Mouse (Mus musculus) central nervous system, embryonic 14 days (tissue): ENCODE data around the gene Foxl1. TPM values are rescaled to one million over a fixed set of nuclear protein-coding genes. Genes with fewer than 3 reads are reported as not detected.

Source experiments
- polyA plus RNA-seq: library from polyadenylated mRNA; depleted of rRNA; stranded (reverse); fragments of >200 nt; gene quantifications from 2 replicates; pipeline ENCODE4 v1.2.3, GENCODE M21; 2012; rRNA removed

The Foxl1 gene
- 0.34 and 0.94 TPM in 2 replicates for polyA plus RNA-seq

GRCm38 (mm10) chr8:121127756-121128375, at the start of gene Foxl1:
TSS of gene Foxl1 (plus strand) at chr8:121127940.

GRCm38 (mm10) chr8:121084210-121084951, 43.4 kb upstream of the Foxl1 start, which contains the start of gene Foxf1:
TSS of gene Foxf1 (plus strand) at chr8:121084386.

GRCm38 (mm10) chr8:121107668-121108656, 19.8 kb upstream of the Foxl1 start, which contains the start of gene Mthfsd:
TSS of gene Mthfsd (minus strand) at chr8:121108392.

GRCm38 (mm10) chr8:121115948-121116347, 11.8 kb upstream of the Foxl1 start, which contains the start of gene Foxc2:
TSS of gene Foxc2 (plus strand) at chr8:121116171.

Other genes starting within 250 kb of the Foxl1 start
- 1.1 and 1.6 TPM in 2 replicates for gene Foxf1, start 43.6 kb upstream of the Foxl1 start, polyA plus RNA-seq
- 101 and 103 TPM in 2 replicates for gene Mthfsd, start 19.5 kb upstream of the Foxl1 start, polyA plus RNA-seq
- gene Foxc2, start 11.8 kb upstream of the Foxl1 start, polyA plus RNA-seq, result 3.2 and 9.6 TPM in 2 replicates